Mouse (Mus musculus): Measurements from ENCODE around the gene Chrna10. TPM values are rescaled to one million over a fixed set of nuclear protein-coding genes. Genes with fewer than 3 reads are reported as not detected.

The Chrna10 gene
- polyA plus RNA-seq, 2 experiments, result not detected

DNA sequence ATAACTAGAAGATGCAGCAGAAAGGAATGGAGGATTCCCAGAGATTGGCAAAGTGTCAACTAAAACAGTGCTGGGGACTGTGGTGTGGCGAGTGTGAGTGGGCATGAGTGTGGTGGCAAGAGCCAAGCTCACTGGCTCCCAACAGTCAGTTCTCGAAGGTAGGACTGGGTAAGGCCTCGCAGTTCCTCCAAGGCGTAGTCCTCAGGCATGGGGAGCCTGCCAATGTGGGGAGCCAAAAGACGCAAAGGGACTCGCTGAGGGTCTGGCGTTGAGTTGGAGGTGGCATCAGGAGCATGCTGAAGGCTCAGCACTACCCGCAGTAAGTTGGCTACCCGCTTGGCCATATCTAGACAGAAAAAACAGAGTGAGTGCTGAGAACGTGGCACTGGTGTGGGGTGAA lies 3.7 kb upstream of the Chrna10 start:
- TF ChIP-seq CTCF (IDR thresholded peaks at IDR 0.05; ENCODE audit: low read depth) (no peak), EP300 (IDR thresholded peaks at IDR 0.05; ENCODE audit: low read depth) (no peak)
- H3K4me2 ChIP-seq (ENCODE audit: low read depth), result no peak overlapping the region
- no peaks in the 10 kb centered on the region for H3K9me3 ChIP-seq (ENCODE audit: control insufficient read depth, low read length)
- H3K27me3 ChIP-seq (ENCODE audit: control insufficient read depth, insufficient read depth, low read length), result no peaks in the 10 kb centered on the region
- no peak overlapping the region for H3K9ac ChIP-seq (replicated peaks)
- 85% methylated on average over 10 of the region's 10 CpGs for WGBS (ENCODE audit: insufficient replicate concordance)
- H3K4me1 ChIP-seq (replicated peaks; ENCODE audit: control insufficient read depth in 2 of 2, insufficient read depth in 2 of 2, low read length in 1 of 2), result no peaks in the 10 kb centered on the region
- no peak overlapping the region for H3K27ac ChIP-seq
- no peak overlapping the region for H3K4me3 ChIP-seq (ENCODE audit: insufficient read depth in 1 of 2, low read depth in 2 of 2, low read length in 2 of 2)
- peaks cover 54% of the 10 kb centered on the region for H3K36me3 ChIP-seq (replicated peaks; ENCODE audit: control insufficient read depth, insufficient read depth, low read depth)
- ATAC-seq (ENCODE audit: insufficient read depth) (no peak), DNase-seq (ENCODE audit: low read depth in 3 of 3, low spot score in 3 of 3) (no peak)

GRCm38 (mm10) chr7:102117382-102117781 lies 754 bp upstream of the Chrna10 start:
- H3K4me2 ChIP-seq (ENCODE audit: low read depth), result no peak overlapping the region
- no peak overlapping the region for H3K9ac ChIP-seq (replicated peaks)
- H3K36me3 ChIP-seq (replicated peaks; ENCODE audit: control insufficient read depth, insufficient read depth, low read depth), result peaks cover 24% of the 10 kb centered on the region
- DNase-seq (ENCODE audit: low read depth in 3 of 3, low spot score in 3 of 3) (no peak), ATAC-seq (ENCODE audit: insufficient read depth) (no peak)
- no peak overlapping the region for H3K4me3 ChIP-seq (ENCODE audit: insufficient read depth in 1 of 2, low read depth in 2 of 2, low read length in 2 of 2)
- no peak overlapping the region for H3K27ac ChIP-seq
- no peaks in the 10 kb centered on the region for H3K27me3 ChIP-seq (ENCODE audit: control insufficient read depth, insufficient read depth, low read length)
- no peaks in the 10 kb centered on the region for H3K4me1 ChIP-seq (replicated peaks; ENCODE audit: control insufficient read depth in 2 of 2, insufficient read depth in 2 of 2, low read length in 1 of 2)
- TF ChIP-seq EP300 (IDR thresholded peaks at IDR 0.05; ENCODE audit: low read depth) (no peak), CTCF (IDR thresholded peaks at IDR 0.05; ENCODE audit: low read depth) (no peak)
- whole genome bisulfite sequencing (ENCODE audit: insufficient replicate concordance), result 59% methylated on average over 6 of the region's 6 CpGs
- H3K9me3 ChIP-seq (ENCODE audit: control insufficient read depth, low read length), result no peaks in the 10 kb centered on the region

DNA sequence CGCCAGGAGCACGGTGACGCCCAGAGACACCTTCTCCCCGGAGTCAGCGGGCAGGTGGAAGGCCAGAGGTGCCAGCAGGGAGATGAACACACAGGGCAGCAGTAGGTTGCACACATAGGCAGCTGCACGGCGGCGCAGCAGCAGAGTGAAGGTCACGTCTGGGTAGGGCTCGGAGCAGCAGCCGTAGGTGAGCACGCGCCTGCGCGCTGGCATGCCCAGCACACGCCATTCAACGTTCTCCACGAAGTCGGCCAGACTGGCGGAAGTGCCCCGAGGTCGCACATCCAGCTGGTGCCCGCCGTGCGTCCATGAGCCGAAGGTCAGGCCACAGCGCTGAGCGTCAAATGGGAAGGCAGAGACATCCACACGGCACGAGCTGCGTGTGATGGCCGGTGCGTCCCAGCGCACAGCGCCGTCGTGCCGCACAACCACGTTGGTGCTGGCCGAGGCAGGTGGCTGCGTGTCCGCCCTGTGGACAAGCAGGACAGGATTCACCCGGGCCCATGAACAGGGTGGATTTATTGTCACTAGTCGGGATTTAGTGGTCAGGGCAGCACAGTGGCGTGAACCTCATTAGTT lies 3.4 kb downstream of the Chrna10 start:
- Histone ChIP-seq H3K9me3 (ENCODE audit: control insufficient read depth, low read length) (no peaks in the 10 kb centered on the region), H3K4me3 (ENCODE audit: insufficient read depth in 1 of 2, low read depth in 2 of 2, low read length in 2 of 2) (no peak overlapping the region), H3K4me2 (ENCODE audit: low read depth) (no peak overlapping the region), H3K9ac (replicated peaks) (no peak overlapping the region), H3K27ac (no peak overlapping the region), H3K27me3 (ENCODE audit: control insufficient read depth, insufficient read depth, low read length) (no peaks in the 10 kb centered on the region), H3K36me3 (replicated peaks; ENCODE audit: control insufficient read depth, insufficient read depth, low read depth) (no peaks in the 10 kb centered on the region), H3K4me1 (replicated peaks; ENCODE audit: control insufficient read depth in 2 of 2, insufficient read depth in 2 of 2, low read length in 1 of 2) (no peaks in the 10 kb centered on the region)
- ATAC-seq (ENCODE audit: insufficient read depth) (no peak), DNase-seq (ENCODE audit: low read depth in 3 of 3, low spot score in 3 of 3) (no peak)
- TF ChIP-seq CTCF (IDR thresholded peaks at IDR 0.05; ENCODE audit: low read depth) (no peak), EP300 (IDR thresholded peaks at IDR 0.05; ENCODE audit: low read depth) (no peak)
- 70% methylated on average over 45 of the region's 45 CpGs for WGBS (ENCODE audit: insufficient replicate concordance)

DNA sequence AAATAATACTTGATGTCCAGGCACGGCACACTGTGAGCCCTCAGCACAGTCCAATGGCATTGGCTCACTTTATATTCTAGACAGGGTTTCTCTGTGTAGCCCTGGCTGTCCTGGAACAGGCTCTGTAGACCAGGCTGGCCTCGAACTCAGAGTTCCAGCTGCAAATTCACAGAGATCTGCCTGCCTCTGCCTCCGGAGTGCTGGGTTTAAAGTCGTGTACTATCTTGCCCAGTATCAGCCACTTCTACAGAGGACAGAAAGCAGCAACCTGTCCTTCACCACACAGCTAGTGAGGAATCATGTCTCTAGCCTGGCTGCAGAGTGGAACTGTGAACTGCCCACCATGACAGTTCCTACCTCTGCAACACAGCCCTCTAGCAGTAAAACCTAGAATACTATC lies 6.9 kb downstream of the Chrna10 start:
- H3K4me1 ChIP-seq (replicated peaks; ENCODE audit: control insufficient read depth in 2 of 2, insufficient read depth in 2 of 2, low read length in 1 of 2), result no peaks in the 10 kb centered on the region
- H3K9me3 ChIP-seq (ENCODE audit: control insufficient read depth, low read length), result no peaks in the 10 kb centered on the region
- H3K27ac ChIP-seq, result no peak overlapping the region
- H3K27me3 ChIP-seq (ENCODE audit: control insufficient read depth, insufficient read depth, low read length), result no peaks in the 10 kb centered on the region
- no peak overlapping the region for H3K4me2 ChIP-seq (ENCODE audit: low read depth)
- no peaks in the 10 kb centered on the region for H3K36me3 ChIP-seq (replicated peaks; ENCODE audit: control insufficient read depth, insufficient read depth, low read depth)
- ATAC-seq (ENCODE audit: insufficient read depth) (no peak), DNase-seq (ENCODE audit: low read depth in 3 of 3, low spot score in 3 of 3) (no peak)
- H3K4me3 ChIP-seq (ENCODE audit: insufficient read depth in 1 of 2, low read depth in 2 of 2, low read length in 2 of 2), result no peak overlapping the region
- WGBS (ENCODE audit: insufficient replicate concordance), result 46% methylated on average over 4 of the region's 4 CpGs
- H3K9ac ChIP-seq (replicated peaks), result no peak overlapping the region
- TF ChIP-seq EP300 (IDR thresholded peaks at IDR 0.05; ENCODE audit: low read depth) (no peak), CTCF (IDR thresholded peaks at IDR 0.05; ENCODE audit: low read depth) (no peak)

- no peak within 1 kb of the TSS for H3K9ac ChIP-seq (replicated peaks)
- no peaks in the 10 kb centered on the region for H3K27me3 ChIP-seq (ENCODE audit: control insufficient read depth, insufficient read depth, low read length)
- no peak within 1 kb of the TSS for H3K4me2 ChIP-seq (ENCODE audit: low read depth)
- TF ChIP-seq CTCF (IDR thresholded peaks at IDR 0.05; ENCODE audit: low read depth), result no peak
- no peak for TF ChIP-seq EP300 (IDR thresholded peaks at IDR 0.05; ENCODE audit: low read depth)
- no peak within 1 kb of the TSS for H3K27ac ChIP-seq
- WGBS (ENCODE audit: insufficient replicate concordance), result 67% methylated on average over 7 of the region's 7 CpGs
- H3K4me1 ChIP-seq (replicated peaks; ENCODE audit: control insufficient read depth in 2 of 2, insufficient read depth in 2 of 2, low read length in 1 of 2), result peaks cover 0 to under 1% of the 10 kb centered on the region in 2 experiments; a peak in 2 of 4 replicates
- H3K9me3 ChIP-seq (ENCODE audit: control insufficient read depth, low read length), result no peaks in the 10 kb centered on the region
- ATAC-seq (ENCODE audit: insufficient read depth) (no peak), DNase-seq (ENCODE audit: low read depth in 3 of 3, low spot score in 3 of 3) (no peak)
- H3K36me3 ChIP-seq (replicated peaks; ENCODE audit: control insufficient read depth, insufficient read depth, low read depth), result no peaks in the 10 kb centered on the region
- no peak within 1 kb of the TSS for H3K4me3 ChIP-seq (ENCODE audit: insufficient read depth in 1 of 2, low read depth in 2 of 2, low read length in 2 of 2)
Measured at GRCm38 (mm10) chr7:102109171-102109570, 7.5 kb downstream of the Chrna10 start, which contains the start of gene Art5. TSS of gene Art5 (minus strand) at chr7:102109489.
